Mouse (Mus musculus): ENCODE measurements at regions not wholly inside any gene's neighbourhood (a gene's known extent, or its start where the extent isn't known, plus 50 kb on each side); places are given as distances from the start of the nearest gene placed in this dataset.

DNA sequence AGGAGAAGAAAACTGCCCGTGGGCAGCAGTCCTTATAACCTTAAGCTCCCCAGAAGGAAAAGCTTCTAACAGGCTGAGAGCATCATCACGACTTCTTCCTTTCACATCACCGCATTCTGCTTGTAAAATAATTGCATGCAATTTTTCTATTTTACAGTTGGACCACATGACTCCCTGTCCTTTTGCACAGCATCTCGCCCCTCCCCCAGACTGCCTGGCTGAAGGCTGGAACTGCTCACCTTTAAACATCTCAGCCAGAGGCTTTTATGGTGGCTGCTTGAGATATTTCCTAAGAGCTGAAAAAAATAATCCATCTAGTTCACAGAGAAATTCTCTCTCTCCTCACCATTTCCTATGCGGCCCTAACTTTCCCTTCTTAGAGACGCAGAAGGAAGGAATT is 164.4 kb upstream of the Itga1 start:
- peak; percentile 0 for DNase-seq (ENCODE audit: low read depth, low spot score)

DNA sequence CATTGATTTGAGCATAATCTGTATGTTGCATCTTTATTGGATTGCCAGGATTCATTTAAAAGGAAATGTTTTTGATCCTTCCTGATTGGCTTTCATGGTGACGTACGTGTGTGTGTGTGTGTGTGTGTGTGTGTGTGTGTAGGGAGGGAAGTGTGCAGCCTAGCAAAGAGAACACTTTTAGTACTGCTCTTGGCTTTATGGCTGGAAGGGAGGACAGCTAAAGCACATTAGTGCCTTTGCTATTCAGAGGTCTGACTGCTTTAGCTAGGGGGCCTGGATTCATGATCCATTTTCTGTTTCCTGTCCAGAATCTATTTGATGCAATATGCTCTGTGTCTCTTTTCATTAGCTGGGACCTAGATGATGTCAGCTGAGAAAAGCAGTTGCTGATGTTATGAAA is 155.6 kb upstream of the Itga1 start:
- no peak for DNase-seq (ENCODE audit: low read depth, low spot score)

DNA sequence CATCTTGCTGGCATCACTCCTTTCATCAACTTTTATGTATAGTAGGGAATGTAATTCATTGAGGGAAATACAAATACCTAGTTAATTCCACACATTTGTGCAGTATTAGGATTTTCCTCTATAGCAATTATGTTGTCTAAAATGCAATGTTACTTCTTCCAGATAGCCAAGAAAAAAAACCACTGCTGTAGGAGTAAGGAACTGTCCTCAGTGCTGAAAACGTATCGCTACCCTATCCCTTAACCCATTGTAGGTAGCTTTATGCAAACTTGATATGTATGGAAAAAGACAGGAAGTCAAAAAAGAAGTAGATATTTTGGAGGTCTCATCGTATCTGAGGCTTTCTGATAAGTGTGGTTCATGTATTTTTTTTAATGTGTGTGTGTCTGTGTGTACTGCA is 150.8 kb upstream of the Itga1 start:
- DNase-seq (ENCODE audit: low read depth, low spot score): no peak

DNA sequence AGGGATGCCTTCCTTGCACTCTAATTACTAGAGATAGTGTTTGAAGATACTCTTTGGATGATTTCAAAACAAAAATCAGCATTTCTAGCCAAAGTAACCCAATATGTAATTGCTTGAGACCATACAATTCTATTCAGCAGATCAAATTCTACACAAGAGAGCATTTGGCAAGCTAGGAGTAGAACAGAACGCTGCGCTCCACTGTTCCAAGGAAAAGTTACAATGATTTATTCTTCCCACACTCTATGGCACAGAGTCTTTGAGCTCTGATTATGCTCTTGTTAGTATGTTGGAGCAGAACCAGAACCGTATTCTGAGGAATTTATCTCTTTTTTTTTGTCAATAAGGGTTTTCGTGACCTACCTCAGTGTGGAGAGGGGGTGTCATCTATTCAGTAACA is 130.2 kb upstream of the Itga1 start:
- DNase-seq (ENCODE audit: low read depth, low spot score): peak; percentile 25

DNA sequence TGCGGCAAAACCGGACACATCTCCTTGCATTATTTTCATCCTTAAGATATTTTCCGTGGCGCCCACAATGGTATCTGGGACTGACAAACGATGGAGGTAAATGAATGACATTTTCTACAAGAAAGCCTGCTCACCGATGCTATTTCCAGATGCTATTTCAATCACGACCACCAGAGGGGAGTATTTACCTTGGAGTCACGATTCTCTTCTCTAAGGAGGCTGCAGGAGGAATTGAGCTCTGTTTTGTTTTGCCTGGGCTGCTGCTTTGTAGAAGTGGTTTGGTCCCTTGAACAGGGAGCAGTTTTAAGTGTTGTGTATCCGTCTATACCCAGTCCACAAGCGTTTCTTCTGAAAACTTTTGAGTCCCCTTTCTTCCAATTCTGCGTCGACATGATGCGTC is 128.7 kb upstream of the Itga1 start:
- DNase-seq (ENCODE audit: low read depth, low spot score): peak; percentile 80

DNA sequence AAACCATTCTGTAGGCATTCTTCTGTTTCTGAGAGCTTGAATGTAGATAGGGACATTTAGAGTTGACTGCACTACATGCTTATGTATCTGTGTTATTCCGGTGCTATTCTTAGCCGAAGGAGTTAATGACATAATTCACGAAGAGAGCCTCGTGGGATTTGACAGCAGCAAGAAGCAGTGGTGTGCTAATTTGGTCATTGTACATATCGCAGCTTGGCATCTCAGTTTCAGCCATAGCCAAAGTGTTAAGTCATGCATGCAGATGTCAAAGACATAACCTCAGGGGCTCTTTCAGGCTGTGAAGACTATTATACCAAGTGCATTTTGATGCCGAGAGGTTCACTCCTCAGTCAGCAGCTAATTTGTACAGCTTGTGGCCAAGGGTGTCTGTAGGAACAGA is 125.1 kb upstream of the Itga1 start:
- DNase-seq (ENCODE audit: low read depth, low spot score): no peak

DNA sequence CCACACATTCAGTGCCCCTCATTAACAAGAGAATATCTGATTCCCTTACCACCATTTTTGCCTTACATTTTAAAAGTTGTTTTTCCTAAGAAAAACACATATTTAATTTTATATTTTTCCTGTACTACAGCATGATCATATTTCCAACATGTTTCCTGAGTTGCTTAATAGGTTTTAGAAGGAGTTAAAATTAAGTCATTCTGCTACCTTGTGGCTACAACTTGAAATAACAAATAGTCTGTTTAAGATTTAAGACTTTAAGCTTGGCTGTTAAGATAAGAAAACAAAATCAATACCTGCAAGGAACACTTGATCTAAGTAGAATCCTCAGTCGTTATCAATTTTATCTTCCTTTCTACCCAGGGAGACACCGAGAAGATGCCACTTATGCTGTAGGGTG is 117.9 kb upstream of the Itga1 start:
- DNase-seq (ENCODE audit: low read depth, low spot score): no peak

DNA sequence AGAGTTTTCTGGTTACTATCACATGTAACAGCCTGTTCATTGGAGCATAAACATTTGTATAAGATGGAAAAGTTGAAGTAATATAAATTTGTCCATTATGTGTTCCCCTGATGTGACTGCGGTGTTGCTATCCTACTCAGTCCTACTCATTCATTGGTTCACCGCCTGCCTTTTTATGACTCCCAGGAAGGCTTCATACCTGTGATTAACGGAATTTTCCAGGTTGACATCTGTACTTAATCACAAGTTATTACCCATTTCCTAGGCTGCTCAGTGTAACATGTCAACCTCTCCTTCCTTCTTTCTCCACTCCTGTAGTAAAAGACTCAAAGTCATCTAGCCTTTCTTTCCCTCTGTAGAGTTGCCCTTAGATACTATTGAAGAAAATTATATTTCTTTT is 109.5 kb upstream of the Itga1 start:
- DNase-seq (ENCODE audit: low read depth, low spot score): no peak

DNA sequence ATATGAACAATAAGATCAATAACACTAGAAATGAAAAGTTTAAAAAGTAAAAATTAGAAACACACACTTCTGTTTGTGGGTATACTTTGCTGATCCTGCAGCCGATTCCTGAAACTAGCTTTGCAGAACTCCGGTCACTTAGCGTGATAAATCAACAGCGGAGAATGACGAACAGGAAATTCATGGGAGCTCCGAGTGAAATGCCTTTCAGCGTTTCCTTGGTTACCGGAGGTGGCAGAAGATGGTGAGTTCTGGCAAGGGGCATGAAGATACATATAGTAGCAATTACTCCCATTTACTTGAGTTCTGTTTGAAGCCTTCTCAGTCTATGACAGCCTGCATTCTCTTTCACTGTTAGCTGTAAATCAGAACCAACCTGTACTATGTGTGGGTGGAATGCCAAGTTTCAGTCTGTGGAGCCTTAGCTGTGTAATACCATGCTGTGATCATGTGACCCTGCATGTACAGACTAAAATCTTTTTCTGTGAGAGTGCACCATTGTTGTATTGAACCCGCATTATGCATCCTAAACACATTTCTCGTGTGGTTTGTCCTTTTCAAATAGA is 109.0 kb upstream of the Itga1 start:
- DNase-seq (ENCODE audit: low read depth, low spot score): peak; percentile 56

DNA sequence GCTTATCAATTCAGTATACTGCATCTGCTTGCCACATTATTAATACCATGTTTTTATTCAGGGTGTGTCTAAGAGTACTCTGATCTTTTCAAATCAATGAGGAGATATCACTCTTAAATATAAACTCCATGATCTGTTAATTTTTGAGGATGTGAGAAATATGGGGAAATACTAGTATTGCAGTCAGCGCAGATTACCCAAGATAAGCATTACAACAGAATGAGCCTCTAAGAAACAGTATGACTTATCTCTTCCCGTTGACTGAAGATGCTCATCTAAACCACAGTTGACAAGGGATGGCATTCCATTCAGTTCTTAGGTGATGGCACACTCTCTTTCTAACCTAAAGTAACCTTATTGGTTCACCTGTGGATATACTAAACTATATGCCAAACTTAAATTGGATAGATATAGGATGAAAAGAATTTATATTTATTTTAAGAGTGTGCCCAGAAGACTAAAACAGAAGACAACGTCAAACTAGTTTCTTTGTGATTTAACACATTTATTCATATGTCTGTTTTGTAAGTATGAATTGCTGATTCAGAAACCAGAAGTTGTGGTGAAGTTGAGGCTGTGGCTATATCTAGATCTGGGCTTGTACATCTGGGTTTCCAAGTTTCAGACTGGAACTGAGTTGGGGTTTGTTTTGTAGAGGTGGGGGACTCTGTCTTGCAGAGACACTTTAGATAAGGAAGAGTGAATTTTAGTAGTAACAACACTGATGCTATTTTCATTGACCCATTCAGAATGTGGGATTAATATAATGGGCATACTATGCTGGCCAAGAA is 107.8 kb upstream of the Itga1 start:
- no peak for DNase-seq (ENCODE audit: low read depth, low spot score)

DNA sequence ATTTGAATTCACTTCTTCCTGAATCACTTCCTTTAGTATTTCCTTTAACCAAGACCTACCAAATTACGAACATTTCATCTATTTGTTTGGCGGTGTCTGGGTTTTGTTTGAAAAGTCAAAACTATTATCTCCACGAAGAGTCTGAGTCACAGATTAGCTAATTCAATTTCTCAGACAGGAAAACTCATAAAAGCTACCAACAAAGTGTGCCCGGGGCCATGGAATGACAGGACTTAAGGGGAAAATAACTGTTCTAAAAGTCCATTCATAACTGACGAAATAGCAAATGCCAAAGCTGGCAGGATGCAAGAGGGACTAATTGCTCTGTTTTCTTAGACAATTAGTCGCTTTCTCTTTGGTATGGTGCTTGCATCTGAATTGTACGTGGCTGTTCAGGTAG is 105.0 kb upstream of the Itga1 start:
- DNase-seq (ENCODE audit: low read depth, low spot score): no peak

DNA sequence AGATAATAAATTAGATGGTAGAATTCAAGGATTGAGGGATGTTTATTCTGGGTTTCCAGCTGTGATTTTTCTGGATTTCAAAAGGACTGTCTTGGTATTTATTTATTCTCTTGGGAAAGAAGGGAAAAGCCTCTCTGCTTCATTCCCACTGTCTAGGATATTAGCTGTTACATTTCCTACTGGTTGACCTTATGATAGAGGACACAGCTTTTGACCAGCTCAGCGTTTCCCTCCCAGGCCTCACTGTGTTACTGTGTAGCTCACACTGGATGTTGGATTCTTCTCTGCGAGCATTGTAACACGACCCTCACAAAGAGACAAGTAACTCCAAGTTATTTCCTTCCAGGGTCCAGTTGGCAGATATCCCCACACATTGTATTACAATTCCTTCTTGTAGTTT is 97.4 kb upstream of the Itga1 start:
- DNase-seq (ENCODE audit: low read depth, low spot score): no peak

DNA sequence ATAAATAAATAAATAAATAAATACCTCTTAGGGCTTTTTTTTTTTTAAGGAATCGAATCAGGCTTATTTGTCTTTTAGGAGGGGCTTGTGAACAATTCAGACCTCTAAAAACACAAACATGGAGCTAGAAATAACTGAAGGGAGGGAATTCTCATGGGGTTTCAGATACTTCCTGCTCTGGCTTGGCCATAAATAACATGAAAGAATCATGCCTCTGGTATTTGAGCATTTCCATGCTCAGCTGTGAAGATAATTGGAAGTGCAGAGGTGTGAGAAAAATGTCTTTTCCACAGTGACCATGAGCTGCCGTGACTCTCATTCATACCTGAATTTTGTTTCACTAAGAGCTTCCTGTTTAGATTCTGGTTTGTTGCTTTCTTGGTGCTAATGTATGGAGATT is 86.3 kb upstream of the Itga1 start:
- DNase-seq (ENCODE audit: low read depth, low spot score): no peak

DNA sequence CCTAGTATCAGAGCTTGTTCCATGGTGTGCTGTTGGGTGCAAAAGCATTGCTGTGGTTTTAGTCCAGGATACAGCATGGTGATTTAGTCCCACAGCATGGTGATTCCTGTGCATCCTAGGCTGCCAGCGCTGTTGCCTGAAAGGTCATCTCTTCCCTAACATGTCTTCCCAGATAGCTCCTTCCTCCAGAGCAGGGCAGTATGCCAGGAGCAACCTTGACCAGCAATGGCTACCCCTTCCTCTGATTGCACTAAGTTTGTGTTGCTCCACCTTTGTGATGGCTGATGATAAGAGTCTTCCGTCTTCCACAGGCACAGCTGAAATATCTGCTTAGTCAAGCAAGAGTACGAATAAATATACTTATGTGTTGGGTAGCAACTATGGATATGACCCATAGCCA is 85.6 kb upstream of the Itga1 start:
- no peak for DNase-seq (ENCODE audit: low read depth, low spot score)

DNA sequence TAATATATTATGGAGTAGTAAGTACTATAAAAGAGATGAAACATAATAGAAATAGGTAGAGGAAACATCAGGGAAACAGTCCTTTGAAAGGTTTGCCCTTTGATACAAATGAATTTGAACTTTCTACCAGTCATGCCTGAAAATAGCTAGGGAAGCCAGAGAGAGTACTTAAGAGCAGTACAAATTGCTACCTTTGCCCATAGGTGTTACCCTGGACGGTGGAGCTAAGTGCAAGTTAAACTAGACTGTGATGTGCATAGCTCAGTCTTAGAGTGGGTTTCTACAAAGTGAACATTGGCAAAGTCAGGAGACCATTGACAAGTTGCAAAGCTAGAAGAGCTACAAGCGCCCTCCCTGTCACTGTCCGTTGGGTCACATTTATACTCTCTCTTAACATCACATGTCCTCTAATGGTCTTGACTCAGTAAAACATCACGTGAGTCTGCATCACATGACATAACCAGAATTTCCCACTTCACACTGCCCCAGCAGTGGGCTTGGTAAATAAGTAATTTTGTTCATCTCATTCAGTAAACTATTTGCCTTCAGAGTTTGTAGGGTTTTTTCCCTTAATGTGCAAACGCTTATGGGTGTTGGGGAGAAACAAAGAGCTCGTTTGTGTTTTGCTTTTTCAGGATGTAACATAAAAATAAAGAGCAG is 80.6 kb upstream of the Itga1 start:
- DNase-seq (ENCODE audit: low read depth, low spot score): no peak

DNA sequence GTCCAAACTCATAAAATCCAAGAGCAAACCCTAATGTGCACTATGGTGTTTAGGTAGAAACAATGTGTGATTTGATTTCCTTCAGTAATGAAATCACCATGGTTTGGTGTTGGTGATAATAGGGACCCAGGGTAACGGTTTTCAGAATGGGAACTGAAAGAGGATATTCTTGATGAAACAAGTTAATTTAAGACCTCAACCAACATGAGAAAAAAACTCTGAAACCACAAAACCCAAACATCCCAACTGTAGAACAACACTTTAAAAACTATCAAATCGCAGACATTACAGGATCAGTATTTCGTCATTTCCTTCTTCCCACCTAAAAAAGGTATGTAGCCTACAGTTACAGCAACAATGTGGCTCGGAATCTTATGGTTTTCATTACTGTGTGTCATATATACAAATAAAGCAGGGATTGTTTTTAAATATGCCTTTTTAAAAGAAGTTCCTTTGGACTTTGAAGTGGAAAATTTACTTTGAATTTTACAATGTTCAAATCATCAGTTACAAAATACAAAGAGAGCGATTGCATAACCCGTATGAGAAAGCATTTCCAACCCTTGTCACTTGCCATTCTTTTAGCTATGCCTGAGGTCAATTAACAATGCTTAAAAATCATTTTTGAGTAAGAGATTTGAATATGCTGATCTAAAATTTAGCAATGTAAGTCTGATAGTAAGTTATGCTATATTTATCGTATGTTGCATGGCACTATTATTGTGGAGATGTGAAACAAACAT is 76.6 kb upstream of the Itga1 start:
- DNase-seq (ENCODE audit: low read depth, low spot score): no peak

DNA sequence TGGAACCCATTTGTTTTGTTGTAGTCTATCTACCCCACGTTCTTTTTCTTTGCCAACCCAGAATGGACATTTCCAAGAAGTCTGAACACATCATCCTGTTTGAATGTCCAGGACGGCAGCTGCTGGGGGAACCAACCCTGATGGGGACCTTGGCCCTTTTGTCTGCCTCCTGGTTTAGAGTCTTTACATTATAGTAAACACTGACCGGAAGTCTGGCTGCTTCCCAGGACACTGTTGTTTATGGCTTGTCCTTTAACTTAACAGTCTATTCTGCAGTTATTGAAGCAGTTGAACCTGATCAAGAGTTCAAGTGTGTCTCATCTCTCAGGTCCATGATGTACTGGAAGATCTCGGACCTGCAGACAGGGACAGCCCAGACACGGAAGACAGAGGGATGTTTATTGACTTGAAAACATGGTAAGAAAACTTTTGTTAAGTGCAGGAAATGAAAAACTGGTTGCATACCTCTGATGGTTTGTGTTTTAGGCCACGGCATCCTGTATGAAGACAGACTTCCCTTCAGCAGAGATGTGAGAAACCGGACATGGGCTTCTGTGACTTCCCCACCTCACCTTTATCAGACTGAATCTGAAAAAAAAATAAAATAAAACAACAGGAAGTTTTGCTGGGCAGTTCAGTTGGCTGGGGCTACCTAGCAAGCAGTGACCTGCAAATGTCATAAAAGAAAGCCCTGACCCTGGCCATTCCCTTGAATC is 69.7 kb upstream of the Itga1 start:
- no peak for DNase-seq (ENCODE audit: low read depth, low spot score)

DNA sequence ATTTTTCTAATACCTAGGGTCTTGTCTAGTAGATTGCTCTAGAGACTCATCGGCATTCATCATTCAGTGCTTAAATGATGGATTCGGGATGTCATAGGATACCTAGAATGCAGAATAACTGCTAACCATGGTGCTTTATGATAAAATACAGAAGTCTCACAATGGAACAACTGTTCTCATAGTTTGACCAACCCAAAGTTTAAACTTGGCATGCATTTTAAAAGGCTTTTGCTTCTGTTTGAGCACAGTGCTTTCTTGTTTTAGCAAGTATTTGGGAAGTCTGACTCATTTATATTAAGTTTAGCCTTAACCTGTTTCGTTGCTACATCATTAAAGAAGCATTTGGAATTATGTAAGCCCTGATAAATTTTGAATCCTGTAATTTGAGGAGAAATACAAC is 64.2 kb upstream of the Itga1 start:
- no peak for DNase-seq (ENCODE audit: low read depth, low spot score)

DNA sequence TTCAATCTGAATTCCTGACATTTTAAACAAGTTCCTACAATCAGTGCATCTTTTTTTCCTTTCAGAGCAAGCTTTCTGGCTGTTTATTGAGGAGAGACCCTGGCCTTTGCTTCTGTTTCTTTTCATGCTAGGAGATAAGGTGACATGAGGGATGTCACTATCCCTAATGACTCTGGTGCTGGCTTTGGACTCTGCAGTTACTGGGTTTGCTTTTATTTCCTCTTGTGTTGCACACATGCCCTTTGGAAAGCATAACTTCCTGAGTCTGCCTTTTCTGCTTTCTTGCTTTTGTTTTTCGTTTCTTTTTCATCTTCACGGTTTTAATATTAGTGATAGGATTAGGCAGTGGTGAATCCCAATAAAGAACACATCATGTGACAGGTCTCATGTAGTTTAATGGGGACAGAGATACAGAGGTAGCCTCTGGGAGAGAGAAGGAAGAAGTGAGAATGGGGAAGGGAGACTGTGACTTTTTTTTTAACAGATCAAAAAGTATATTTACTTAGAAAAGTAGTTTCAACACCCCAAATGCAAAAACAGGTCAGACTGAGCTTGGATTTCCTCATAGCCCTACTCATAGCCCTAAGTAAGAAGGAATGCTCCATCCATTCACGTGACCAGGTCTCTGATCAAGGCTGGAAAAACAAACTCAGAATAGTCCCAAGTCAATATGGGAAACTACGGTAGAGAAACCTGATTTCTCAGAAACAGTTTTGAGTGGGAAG is 61.1 kb upstream of the Itga1 start:
- no peak for DNase-seq (ENCODE audit: low read depth, low spot score)

DNA sequence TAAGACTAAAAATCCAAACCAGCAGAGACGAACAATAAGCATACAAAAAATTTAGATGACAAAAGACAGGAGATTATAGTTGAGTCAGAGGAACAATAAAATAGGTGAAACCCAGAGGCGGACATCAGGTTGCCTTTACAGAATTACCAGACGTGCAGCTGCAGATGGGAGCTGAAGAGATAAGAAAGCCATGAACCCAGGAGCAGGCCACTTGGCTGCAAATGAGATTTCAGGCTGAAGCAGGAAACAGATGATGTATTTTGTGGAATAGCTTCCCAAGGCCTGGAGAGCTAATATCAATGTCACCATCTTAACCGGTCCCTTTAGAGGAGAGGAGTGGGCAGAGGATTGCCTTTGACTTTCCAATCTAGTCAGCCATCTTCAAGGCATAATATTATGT is 57.6 kb upstream of the Itga1 start:
- DNase-seq (ENCODE audit: low read depth, low spot score): no peak

Data from brain, adult 2 months (tissue).